Mouse (Mus musculus): ENCODE results near the gene Rin2.

The Rin2 gene

GRCm38 (mm10) chr2:145735079-145735478 is 60.1 kb downstream of the Rin2 start:
- no peak for DNase-seq (ENCODE audit: low read depth)

- DNase-seq (ENCODE audit: low read depth), result no peak
Observed at GRCm38 (mm10) chr2:145736543-145736942, 61.5 kb downstream of the Rin2 start.

DNA sequence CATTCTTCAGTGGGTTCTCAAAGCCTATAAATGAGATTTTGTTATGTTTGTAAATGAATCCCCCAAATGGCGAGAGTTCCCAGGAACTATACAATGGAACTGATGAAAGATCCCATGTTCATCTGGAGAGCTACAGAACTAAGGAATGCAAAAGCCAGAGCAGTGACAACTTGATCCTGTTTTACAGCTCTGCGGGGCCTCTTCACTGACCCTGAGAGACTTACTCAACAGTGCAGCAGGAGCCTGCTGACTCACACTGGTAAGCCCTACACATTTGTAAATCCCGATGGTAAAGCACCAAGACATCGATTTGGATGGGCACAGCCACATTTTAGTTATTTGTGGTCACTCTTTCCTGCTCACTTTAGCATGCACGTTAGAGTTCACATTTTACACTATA is 62.2 kb downstream of the Rin2 start:
- no peak for DNase-seq (ENCODE audit: low read depth)

GRCm38 (mm10) chr2:145740729-145741128 is 65.7 kb downstream of the Rin2 start:
- DNase-seq (ENCODE audit: low read depth), result no peak

GRCm38 (mm10) chr2:145742795-145743710 is 68.0 kb downstream of the Rin2 start:
- no peak for DNase-seq (ENCODE audit: low read depth)

GRCm38 (mm10) chr2:145746406-145746805 is 71.4 kb downstream of the Rin2 start:
- DNase-seq (ENCODE audit: low read depth), result no peak

DNA sequence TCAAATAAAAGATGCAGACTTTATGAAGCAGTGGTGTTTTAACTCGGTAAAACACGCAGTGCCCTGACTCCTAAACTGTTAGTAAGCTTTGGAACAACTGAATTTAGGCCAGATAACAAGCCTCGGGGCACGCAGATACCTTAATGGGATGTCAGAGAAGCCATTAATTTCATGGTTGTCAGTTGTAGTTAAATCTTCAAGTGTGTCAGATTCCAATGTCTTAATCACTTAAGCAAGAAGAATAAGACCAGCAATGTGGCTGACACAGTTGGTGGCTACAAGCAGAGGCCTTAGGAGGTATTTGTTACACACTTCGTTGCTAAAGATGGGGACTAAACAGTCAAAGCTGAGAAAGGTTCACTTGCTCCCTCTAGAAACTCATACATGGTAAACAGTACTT is 74.6 kb downstream of the Rin2 start:
- no peak for DNase-seq (ENCODE audit: low read depth)

DNA sequence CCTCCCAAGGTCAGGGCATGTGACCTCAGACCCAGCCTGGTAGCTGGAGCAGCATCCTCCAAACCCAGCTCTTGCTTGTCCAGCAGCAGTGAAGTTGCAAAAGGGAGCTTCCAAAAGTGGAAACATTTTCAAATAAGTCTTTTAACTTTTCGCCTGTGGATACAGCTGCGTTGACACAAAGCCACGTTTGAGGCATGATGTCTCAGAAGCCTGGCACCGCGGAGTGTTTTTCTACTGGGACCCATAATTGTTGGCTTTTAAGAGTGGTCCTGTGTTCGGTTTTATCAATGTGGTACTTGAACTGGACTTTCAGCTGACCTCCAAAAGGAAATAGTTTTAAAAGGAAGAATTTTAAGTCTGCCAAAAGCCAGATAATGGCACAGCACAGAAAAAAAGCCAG is 77.6 kb downstream of the Rin2 start:
- DNase-seq (ENCODE audit: low read depth), result no peak

GRCm38 (mm10) chr2:145753973-145754372 is 79.0 kb downstream of the Rin2 start:
- no peak for DNase-seq (ENCODE audit: low read depth)

DNA sequence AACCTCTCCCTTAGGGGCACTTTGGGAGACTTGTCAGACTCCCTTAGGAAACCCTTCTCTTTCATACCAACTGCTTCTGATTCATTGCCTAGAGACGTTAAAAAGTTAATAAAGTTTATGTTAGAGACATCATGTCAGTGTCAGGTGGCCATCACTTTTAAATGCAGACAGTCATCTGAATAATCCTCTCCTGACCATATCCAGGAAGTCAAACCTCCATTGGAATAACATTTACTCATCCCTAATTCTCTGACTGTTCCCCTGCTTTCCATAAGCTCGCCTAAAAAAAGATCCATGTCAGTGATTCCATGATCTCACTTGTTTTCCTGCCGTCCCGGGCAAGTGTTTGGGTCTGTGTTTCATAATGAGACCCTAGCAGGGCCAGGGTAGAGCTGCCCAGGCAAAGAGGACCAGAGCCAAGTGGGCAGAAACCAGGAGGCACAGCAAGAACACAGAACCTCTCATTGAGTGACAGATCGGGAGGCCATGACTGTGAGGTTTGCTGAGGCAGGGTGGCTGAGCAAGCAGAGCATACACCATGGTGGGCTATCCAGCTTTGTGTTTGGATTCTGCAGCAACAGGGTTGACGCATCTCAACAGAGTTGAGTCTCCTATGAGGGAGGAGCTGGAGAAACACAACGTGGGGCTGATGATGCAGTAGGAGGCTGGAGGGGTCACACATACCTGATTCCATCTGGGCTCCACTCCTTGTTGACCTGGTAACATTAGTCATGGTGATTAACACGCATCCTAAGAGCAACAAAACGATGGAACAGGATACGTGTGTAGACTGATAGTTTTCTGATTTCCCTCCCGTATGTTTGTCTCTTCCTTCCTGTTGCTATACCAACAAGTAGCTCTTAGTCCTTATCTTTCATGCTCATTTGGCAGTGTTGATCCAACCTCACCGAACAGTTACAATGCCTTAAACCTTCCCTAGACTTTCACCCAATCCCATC is 81.1 kb downstream of the Rin2 start:
- no peak for DNase-seq (ENCODE audit: low read depth)

DNA sequence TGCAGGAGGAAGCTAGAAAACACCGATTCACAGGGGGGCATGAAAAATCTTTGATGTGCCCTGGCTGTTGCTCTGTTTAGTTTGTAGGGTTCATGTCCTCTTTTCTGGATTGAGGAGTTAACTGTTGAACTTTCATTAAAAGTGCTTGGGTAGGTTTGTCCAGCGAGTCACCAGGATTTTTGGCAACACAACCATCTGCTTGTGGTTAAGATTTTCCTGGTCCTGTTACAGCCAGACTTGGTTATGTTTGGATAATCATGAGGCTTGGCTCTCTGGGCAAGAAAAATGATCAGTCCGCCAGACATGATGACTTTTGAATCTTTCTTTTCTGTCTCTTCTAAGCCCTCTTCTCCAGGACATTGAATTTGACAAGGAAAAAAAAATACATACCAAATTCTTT is 85.1 kb downstream of the Rin2 start:
- DNase-seq (ENCODE audit: low read depth), result no peak

GRCm38 (mm10) chr2:145761436-145761835 is 86.4 kb downstream of the Rin2 start:
- DNase-seq (ENCODE audit: low read depth), result no peak

- no peak for DNase-seq (ENCODE audit: low read depth)
Observed at GRCm38 (mm10) chr2:145769964-145770363, 94.9 kb downstream of the Rin2 start.

DNA sequence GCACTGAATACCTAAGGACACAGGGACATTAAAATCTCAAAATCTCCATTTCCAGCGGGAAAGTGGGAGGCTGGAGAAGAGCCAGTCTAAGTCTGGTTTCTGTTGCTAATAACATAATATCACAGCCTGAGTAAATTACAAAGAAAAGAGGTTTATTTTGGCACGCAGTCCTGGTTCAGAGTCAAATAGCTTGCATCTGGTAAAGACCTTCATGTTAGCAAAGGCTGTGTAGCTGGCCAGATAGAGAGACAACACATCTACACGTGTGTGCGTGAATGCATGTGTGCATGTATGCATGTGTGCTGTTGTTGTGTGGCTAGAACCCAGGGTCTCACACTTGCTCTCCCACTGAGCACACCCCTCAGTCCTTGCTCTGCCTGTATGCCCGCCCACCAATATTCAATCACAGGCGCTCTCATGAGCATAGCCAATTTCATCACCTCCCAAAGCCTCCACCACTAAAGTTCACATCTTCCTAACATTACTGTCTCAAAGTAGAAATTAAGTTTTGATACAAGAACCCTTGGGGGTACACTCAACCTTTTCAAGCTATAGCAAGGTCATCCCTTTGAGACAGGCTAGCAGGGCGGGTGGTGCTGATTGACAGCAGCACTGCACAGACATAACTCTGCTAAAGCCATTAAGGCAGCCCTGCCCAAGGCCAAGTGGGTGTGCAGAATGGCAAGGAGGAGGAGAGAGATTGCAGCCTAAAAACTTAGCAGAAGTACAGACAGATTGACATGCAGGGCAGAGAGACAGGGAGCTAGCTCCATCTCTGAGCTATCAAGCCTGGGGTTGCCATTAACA is 95.9 kb downstream of the Rin2 start:
- DNase-seq (ENCODE audit: low read depth), result no peak

GRCm38 (mm10) chr2:145783247-145783646 is 108.2 kb downstream of the Rin2 start:
- no peak for DNase-seq (ENCODE audit: low read depth)

GRCm38 (mm10) chr2:145784246-145784935 is 109.4 kb downstream of the Rin2 start:
- no peak for DNase-seq (ENCODE audit: low read depth)

DNA sequence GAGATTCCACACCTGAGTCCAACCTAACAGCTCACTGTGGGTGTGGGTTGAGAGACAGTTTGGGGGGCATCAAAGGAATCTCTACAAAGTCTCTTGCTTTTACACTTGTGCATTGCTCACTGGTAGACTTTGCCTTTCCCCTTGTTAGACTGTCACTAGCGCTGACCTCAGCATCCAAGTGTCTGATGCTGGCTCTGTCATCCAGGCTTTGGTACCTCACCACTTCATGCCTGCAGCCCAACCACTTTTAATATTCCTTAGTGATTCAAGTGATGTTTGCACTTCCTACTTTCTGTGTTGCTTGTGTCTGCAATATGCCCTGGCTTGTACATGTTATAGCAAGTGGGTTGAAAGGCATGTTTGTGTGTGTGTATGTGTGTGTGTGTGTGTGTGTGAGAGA is 109.9 kb downstream of the Rin2 start:
- no peak for DNase-seq (ENCODE audit: low read depth)

GRCm38 (mm10) chr2:145785758-145786617 is 111.0 kb downstream of the Rin2 start:
- no peak for DNase-seq (ENCODE audit: low read depth)

DNA sequence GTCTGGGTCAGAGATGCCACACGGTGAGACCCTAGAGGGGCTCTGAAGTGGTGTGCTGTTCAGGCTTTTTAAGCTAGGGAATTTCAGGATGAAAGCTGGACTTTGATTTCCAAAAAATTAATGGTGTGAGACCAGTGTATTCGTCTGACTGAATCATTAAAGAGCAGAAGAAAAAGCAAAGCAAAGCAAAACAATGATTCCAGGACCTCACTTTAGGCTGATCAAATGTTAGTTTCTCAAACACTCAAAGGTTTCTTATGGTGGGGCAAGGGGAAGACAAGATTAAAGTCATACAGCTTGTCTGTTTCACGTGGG is 111.6 kb downstream of the Rin2 start:
- DNase-seq (ENCODE audit: low read depth), result no peak

GRCm38 (mm10) chr2:145787486-145787885 is 112.5 kb downstream of the Rin2 start:
- no peak for DNase-seq (ENCODE audit: low read depth)
